In the genomic region with DNA sequence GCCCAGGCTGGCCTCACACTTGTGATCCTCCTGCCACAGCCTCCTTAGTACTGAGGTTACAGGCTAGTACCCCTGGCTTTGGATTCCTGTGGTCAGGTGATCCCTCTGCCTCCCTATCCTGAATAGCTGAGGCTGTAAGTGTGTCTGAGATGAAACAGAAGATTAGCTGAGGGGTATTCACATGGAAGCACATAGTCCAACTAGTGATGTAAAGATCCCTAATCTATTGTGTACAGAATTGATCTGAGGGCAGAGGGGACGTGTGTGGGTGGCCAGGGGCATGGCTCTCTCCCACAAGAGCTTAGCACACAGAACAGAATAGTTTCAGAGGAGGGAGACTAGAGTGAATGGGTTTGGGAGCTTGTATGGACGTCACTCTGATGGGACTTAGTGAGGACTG, we compare ENCODE assay signal across 18 mouse cellular contexts.
"Had no signal": no experiment of that assay in that cellular context is flagged by ENCODE, and none has a peak within 500 bp of the region (broad histone marks: within the 10 kb centered on the region; RNA-seq: fewer than 3 reads in every experiment).

No protein-coding gene starts in this region.

- DNase-seq: lung, adult 18-20 months; lung, embryonic 14.5 days; lung, postnatal 10 days; lung, postnatal 4 days; midbrain, embryonic 14.5 days; retina, postnatal 1 day; right cerebral cortex, adult 18-20 months; right cerebral cortex, postnatal 25 days; right cerebral cortex, postnatal 4 days; spleen, adult 18-20 months; thymus, postnatal 14 days; thymus, postnatal 4 days had no signal

- H3K4me1 ChIP-seq: midbrain, embryonic 12.5 days; neural tube, embryonic 15.5 days had no signal

- H3K9me3 ChIP-seq: midbrain, embryonic 10.5 days; midbrain, embryonic 12.5 days; neural tube, embryonic 13.5 days; neural tube, embryonic 15.5 days had no signal

- H3K4me3 ChIP-seq: midbrain, embryonic 10.5 days; midbrain, embryonic 12.5 days; myocyte; neural tube, embryonic 13.5 days; neural tube, embryonic 15.5 days had no signal

- H3K4me2 ChIP-seq: lung, embryonic 14.5 days; midbrain, embryonic 12.5 days; neural tube, embryonic 13.5 days; neural tube, embryonic 15.5 days had no signal

- ATAC-seq: midbrain, embryonic 16.5 days had no signal

- H3K27ac ChIP-seq: midbrain, embryonic 10.5 days; midbrain, embryonic 12.5 days; neural tube, embryonic 13.5 days; neural tube, embryonic 15.5 days had no signal

- H3K27me3 ChIP-seq: neural tube, embryonic 13.5 days; neural tube, embryonic 15.5 days had no signal

- H3K9ac ChIP-seq: lung, embryonic 14.5 days; midbrain, embryonic 12.5 days; neural tube, embryonic 13.5 days; neural tube, embryonic 15.5 days had no signal

- H3K36me3 ChIP-seq: midbrain, embryonic 12.5 days; neural tube, embryonic 13.5 days; neural tube, embryonic 15.5 days had no signal
